Mouse (Mus musculus): ENCODE data around the gene 2700097O09Rik. TPM values are rescaled to one million over a fixed set of nuclear protein-coding genes. Genes with fewer than 3 reads are reported as not detected.
"Not testable (repeated sequence)": the region's sequence is repeated elsewhere in the genome, so short reads cannot be mapped to it uniquely, and the experiment has no call there.

Gene 2700097O09Rik
- 10 to 100 TPM; 17.2 to 22.1 TPM for polyA plus RNA-seq (2017; shearing (Covaris generic))

GRCm38 (mm10) chr12:55079726-55080600 is at the start of gene 2700097O09Rik, which contains the start of gene Srp54a:
Gene 2700097O09Rik (minus strand): TSS chr12:55080110.
Gene Srp54a (plus strand): TSS chr12:55080262.
- peak; percentile 91 for ATAC-seq

GRCm38 (mm10) chr12:55124731-55125130 is 44.8 kb upstream of the 2700097O09Rik start:
- ATAC-seq = peak; percentile 74

DNA sequence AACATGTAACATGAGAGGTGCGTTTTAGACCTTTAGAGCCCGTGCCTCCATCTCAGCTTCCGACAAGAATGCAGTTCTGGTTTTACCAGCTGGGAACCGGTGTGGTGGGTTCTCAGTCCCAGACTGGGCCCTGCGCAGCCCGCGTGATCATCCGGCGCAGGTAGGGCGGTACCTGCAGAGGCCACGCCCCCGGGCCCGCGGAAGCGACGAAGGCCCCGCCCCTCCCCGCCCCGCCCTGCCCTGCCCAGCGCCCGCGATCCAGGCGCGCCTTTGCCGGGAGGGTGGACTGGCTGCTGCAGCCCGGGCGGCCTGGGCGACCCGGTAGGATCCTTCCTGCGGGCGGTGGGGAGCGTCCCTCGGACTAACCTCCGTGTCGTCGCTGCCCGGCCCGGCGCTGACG is 44.3 kb upstream of the 2700097O09Rik start, which contains the start of gene Fam177a:
Fam177a (plus strand) TSS at position 228 of the 400 bp plus-strand sequence.
- ATAC-seq = peak; percentile 92

GRCm38 (mm10) chr12:55112616-55113015 is 32.7 kb upstream of the 2700097O09Rik start:
- peak; percentile 26 for ATAC-seq

DNA sequence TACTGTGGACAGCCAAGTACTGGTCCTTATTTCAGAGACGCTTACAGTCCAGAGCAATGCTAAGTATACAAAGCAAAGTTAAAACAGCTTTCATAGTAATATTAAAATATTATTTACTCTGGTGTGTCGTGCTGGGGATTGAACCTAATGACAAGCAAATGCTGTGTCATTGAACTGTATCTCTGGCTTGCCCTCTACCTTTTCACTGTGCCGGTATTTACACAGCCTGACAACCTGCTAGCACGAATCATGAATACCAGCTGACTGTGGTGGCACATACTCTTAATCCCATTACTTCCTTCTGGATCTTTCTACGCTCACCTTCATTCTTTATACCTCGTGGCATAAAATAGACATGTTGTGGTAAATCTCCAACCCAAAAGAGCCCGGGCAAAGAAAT is 12.2 kb upstream of the 2700097O09Rik start:
- not testable (repeated sequence) for ATAC-seq

GRCm38 (mm10) chr12:55080601-55080942 is 662 bp upstream of the 2700097O09Rik start:
- peak; percentile 53 for ATAC-seq

DNA sequence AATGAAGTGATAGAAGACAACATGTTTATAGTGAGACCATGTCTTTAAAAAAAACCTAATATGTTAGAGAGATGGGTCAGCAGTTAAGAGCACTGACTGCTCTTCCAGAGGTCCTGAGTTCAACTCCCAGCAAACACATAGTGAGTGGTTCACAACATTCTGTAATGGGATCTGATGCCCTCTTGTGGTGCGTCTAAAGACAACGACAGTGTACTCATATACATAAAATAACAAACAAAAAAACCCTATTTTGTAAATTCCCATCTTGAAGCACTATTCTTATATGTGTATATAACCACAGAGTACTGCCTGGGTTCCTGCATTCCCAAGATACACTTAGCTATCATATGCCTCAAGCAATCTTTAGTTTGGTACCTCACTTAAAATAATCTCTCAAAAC is 1.2 kb downstream of the 2700097O09Rik start:
- not testable (repeated sequence) for ATAC-seq

DNA sequence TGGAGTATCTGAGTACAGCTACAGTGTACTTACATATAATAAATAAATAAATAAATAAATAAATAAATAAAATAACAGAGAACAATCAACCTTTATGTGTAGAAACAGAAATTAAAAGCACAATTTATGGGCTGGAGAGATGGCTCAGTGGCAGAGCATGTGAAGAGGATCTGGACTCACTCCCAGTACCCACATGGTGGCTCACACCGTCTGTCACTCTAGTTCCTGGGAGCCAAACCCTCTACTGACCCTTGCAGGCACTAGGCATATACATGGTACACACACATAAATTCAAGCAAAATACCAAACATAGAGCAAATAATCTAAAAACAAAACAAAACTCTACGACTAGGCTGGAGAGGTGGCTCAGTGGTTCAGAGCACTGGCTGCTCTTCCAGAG is 4.6 kb downstream of the 2700097O09Rik start:
- ATAC-seq = no peak

DNA sequence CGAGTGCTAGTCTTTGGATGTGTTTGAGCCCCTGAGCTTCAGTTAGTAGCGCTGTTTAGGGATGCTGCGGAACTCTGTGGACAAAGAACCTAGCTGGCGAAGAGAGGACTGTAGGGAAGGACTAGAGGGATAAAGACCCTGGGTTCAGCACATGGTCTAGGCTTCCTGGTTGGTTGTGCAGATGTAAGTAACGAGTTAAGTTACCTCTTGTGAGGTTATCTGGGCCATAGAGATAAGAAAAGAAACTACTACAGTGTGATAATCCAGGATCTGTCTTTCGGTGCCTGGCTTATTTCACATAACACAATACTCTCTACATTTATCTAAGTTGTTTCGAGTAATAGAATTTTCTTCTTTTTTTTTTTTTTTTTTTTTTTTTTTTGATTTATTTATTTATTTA is 6.2 kb downstream of the 2700097O09Rik start:
- no peak for ATAC-seq

GRCm38 (mm10) chr12:55072495-55072894 is 7.4 kb downstream of the 2700097O09Rik start:
- no peak for ATAC-seq

DNA sequence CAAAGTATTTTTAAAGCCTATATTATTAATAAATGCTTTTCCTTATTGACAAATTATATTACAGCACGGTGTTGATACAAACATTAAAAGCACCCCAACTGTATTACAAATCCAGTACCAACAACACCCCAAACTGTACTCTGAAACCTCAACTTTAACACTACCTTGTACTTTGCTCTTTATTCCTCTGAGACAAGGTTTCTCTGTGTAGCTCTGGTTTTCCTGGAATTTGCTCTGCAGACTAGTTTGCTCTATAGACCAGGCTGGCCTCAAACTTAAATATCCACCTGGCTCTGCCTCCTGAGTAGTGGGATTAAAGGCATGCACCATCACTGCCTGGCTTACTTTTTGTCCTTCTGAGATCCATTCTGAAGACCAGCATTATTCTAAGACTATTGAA is 17.8 kb downstream of the 2700097O09Rik start:
- ATAC-seq = no peak

DNA sequence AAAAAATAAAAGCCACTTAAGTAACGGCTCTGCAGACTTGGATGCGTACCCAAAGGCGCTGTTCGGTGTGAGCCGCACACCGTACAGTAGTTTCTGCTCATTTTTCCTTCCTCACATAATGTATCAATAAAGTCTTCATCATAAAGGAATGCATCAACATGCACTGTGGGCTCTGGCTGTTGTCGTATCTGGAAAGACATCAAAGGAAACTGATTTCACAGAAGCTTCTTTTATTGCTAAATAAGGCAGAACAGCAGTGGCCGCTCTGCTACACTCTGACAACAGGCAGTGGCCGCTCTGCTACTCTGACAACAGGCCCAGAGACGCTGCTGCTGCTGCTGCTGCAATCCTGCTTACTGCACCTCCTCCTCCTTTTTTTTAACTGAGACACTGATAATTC is 18.9 kb downstream of the 2700097O09Rik start:
- no peak for ATAC-seq

GRCm38 (mm10) chr12:55060212-55060898 is 19.6 kb downstream of the 2700097O09Rik start:
- ATAC-seq = peak; percentile 41

DNA sequence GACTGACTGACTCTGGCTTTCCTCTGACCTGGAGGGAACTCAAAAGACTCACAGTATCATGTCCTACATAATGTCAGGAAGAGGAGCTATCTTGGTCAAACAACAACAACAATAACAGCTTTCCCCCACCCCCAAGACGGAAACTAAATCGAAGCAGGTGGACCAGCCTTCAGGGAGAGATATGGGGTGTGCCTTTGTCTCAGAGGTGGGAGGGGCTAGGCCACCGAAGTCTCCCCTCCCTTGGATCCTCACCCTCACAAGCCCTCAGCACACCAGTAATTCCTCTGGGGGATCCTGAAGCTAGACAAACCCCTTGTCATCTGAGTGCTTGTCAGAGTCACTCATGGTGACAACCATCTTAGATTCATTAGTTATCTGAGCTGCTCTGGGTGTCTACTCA is 20.1 kb downstream of the 2700097O09Rik start:
- ATAC-seq = no peak

DNA sequence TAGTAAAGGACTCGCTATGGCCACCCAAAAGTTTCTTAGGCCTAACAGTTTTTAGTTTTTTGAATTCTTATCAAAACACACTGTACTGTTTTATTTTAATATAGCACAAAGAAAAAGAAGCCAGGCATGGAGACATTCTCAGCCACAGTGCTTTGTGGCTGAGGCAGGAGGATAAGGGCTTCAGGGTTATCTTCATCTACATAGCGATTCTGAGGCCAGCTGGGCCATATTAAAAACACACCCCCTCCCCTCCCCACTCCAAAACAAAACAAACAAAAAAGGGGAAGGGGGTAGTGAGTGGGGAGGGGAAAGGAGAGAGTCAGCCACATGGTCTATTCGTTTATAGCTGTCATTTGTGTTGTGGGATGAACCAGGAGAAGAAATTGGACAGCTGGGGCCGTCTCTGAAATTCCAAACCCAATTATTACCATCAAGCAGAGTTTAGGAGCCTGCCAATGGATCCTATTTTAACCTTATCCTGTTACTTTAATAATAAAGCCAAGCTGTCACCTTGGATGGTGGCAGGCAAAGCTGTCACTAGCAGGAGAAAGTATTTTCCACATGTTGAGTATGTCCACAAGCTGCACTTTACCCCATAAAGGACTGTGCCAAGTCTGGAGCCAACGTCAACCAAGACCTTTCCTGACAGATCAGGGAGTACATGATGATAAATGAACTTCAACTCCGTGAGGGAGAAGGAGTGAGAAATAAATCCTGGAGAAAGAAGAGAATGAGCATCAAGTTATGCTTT is 20.9 kb downstream of the 2700097O09Rik start:
- no peak for ATAC-seq

GRCm38 (mm10) chr12:55056703-55057102 is 23.2 kb downstream of the 2700097O09Rik start:
- no peak for ATAC-seq

DNA sequence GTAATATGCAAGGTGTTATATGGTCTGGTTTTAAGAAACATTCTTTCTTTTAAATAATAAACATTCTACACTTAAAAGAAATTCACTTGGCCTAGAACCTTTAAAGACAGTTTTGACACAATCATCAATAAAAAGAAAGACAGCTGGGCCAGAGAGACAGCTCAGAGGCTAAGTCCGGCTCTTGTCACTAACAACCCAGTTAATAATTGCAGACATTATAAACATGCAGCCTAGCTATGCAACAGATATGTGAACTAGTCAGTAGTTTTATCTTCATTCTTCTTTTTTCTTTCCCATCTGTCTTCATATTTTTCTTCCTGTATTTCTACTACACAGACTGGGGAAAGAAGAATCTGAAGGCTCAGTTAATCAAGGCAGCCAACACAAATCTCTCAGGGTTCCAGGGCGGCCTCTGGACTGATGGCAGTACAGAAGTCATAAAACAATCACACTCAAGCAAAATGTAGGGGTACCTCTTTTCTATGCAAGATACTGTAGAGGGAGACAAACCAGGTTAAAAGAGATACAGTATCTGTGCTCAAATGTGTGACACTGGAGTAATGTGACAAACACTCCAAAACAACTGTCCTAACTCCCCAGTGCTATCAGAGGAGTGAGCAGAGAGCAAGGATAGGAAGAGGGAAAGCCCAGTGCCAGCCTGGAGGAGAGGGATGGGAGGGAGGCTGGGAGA is 25.2 kb downstream of the 2700097O09Rik start:
- no peak for ATAC-seq

- no peak for ATAC-seq
Observed at GRCm38 (mm10) chr12:55053267-55053666, 26.6 kb downstream of the 2700097O09Rik start.

DNA sequence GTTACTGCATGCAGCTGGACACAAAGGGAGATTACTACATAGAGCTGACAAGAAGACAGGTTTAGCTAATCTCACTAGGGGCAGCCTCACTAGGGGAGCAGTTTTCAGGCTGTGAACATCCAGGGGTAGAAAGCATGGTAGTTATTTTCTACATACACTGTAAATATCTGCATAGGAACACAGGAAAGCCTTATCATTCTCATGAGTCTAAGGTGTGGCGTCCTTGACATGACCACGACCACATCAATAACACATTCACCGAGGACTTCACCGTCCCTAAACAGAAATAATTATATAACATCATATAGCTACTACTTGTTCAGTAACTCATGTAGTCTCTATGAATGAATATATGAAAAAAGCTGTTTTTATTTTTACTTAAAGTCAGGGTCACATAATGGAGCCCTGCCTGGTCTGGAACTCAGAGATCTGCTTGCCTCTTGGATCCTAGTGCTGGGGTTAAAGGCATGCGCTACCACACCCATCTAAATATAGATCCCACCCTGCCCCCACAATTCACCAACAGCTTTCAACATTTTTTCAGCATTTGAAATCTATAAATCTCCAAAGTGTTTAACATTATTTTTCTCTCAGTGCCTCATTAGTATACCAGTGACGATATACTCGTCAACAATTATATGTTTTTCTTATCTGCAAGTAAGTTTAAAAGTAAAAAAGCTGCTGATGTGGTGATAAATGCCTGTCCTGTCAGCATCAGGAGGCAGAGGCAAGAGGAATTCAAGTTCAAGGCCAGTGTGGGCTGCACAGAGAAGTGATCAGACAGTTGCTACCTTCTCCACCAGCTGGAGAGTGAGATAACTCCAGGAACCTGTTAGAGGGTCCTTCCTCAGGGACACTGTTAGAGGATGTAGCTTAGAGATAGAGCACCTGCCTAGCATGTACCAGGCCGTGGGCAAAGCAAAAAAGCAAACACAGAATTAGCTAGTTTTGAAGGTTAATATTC is 28.4 kb downstream of the 2700097O09Rik start:
- ATAC-seq = no peak

DNA sequence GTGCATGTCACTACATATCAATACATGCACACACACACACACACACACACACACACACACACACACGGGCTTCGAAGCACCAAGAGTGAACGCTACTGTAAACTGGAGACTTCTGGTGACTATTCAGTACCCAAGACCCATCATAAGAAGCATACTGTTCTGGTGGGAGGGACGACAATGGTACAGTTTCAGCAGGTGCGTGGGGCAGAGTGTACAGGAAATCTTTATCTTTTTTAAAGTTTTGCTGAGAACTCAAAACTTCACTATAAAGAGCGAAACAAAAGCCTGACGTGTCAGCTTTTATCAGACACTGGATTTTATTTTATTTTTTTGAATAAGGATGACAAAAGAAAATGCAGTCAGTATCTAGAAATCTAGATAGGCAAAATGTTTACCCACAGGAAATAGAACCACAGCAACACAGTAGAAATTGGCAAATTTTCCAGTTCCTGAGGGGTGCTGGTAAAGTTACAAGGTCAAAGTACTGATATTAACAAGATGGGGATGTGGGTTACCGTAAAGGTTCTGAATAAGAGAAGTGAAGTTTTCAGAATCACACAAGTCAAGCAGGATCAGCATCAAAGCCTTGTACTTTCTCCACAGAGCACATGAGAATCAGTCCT is 30.1 kb downstream of the 2700097O09Rik start:
- peak; percentile 89 for ATAC-seq

DNA sequence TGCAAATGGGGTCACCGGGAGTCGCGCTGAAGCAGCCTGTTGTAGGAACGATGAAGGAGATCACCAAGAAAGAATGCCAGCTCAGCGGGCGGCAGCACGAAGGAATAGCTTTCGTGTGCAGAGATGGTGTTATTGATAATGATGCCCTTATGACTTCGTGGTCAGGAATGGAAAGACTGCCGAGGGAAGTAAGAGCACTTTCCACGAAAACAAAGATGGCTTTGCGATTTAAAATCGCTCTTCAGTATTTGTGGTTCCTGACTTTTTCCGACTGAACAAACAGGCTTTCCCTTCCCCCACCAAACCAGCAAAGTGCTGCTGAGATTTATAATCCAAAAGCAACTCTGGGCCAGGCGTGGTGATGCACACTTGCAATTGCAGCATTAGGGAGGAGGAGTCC is 38.9 kb downstream of the 2700097O09Rik start:
- ATAC-seq = no peak
